Mouse (Mus musculus) heart, embryonic 14.5 days (tissue): ENCODE results near the gene Gap43. TPM values are rescaled to one million over a fixed set of nuclear protein-coding genes. Genes with fewer than 3 reads are reported as not detected.
A peak's percentile ranks its signal among the peaks of the same experiment; 100 is the strongest.

Experiments
- ATAC-seq: fragments of 200-750 bp; cut with Nextera tagmentation; 2 replicates; pipeline ENCODE4 v1.8.0; 2017; ENCODE audit warnings: low read depth, moderate TSS enrichment; ENCODE audit not compliant: insufficient number of reproducible peaks, insufficient read depth, low FRiP score
- H3K27ac ChIP-seq, 2 experiments: fragments of 200-500 bp in 1 of 2; fragments of 300-500 bp in 1 of 2; sonication (generic) in 1 of 2; replicated peaks in 1 of 2; 2 replicates each; pipeline ENCODE4 v1.5.1; 2012 to 2014; ENCODE audit warnings: low read depth in 2 of 2, low read length in 2 of 2, control low read depth in 1 of 2, mild to moderate bottlenecking in 1 of 2, mixed read lengths in 1 of 2; ENCODE audit not compliant: control insufficient read depth in 1 of 2, insufficient read depth in 1 of 2
- H3K27me3 ChIP-seq: fragments of 300-500 bp; sonication (generic); 2 replicates; pipeline ENCODE4 v1.6.1; 2014; ENCODE audit warnings: mild to moderate bottlenecking, low read length, control low read depth; ENCODE audit not compliant: control insufficient read depth, insufficient read depth
- H3K36me3 ChIP-seq: fragments of 300-500 bp; sonication (generic); 2 replicates; pipeline ENCODE4 v1.6.1; 2014; ENCODE audit warnings: mild to moderate bottlenecking, control low read depth, low read length, mixed read lengths; ENCODE audit not compliant: control insufficient read depth, insufficient read depth
- H3K4me1 ChIP-seq, 2 experiments: fragments of 200-500 bp in 1 of 2; fragments of 300-500 bp in 1 of 2; sonication (generic) in 1 of 2; 2 replicates each; pipeline ENCODE4 v1.6.1; 2012 to 2014; ENCODE audit warnings: low read length in 2 of 2, control low read depth in 1 of 2, mixed read lengths in 1 of 2; ENCODE audit not compliant: control insufficient read depth in 2 of 2, insufficient read depth in 2 of 2
- H3K4me2 ChIP-seq: fragments of 300-500 bp; sonication (generic); 2 replicates; pipeline ENCODE4 v1.6.1; 2014; ENCODE audit warnings: mild to moderate bottlenecking, low read length
- H3K4me3 ChIP-seq, 2 experiments: fragments of 200-500 bp in 1 of 2; fragments of 300-500 bp in 1 of 2; sonication (generic) in 1 of 2; 2 replicates each; pipeline ENCODE4 v1.5.1; 2012 to 2014; ENCODE audit warnings: low read length in 2 of 2, mild to moderate bottlenecking in 2 of 2, control low read depth in 1 of 2, low read depth in 1 of 2, moderate library complexity in 1 of 2; ENCODE audit not compliant: control insufficient read depth in 1 of 2, insufficient read depth in 1 of 2
- H3K9ac ChIP-seq: fragments of 300-500 bp; sonication (generic); 2 replicates; pipeline ENCODE4 v1.6.1; 2014; ENCODE audit warnings: mild to moderate bottlenecking, low read length
- H3K9me3 ChIP-seq: fragments of 300-500 bp; sonication (generic); 2 replicates; pipeline ENCODE4 v1.6.1; 2016; ENCODE audit warnings: low read length, control low read depth; ENCODE audit not compliant: control insufficient read depth
- WGBS: fragments of 180-500 bp; shearing (Covaris S2); extraction: QIAGEN DNeasy Blood & Tissue Kit; methylation state at CpG from one replicate; pipeline ENCODE4 v1.1.7; 2014; 5-methylcytosine and 5-hydroxymethylcytosine counted together
- polyA plus RNA-seq: library from polyadenylated mRNA; unstranded; fragments of >200 nt; fragmentation: Nextera tagmentation; extraction: Ambion mirVana; gene quantifications from 2 replicates; pipeline ENCODE4 v1.2.1, GENCODE M21; 2014

The Gap43 gene
- polyA plus RNA-seq, 1 experiment from 2014 or later, result 27.8 TPM

DNA sequence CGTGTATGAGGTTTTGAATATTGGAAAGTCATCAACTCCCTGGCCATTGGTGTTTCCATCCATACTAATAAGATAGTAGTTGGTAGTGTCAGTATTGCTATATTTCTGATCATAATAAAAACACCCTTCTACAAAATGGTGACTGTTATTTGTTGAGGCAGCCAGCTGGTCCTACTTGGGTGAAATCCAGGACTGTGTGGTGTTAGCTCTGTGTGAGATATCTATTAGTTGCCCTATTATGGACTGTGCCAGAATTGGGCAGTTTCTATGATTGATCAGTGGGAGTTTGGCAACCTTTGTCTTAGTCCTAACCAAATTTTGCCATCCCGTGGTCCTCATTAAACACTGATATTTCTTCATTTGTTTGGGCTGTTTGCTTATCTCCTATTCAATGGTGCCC, 14.3 kb downstream of the Gap43 start:
- 74% methylated on average over 2 of the region's 2 CpGs for WGBS
- Histone ChIP-seq H3K9me3 (no peaks in the 10 kb centered on the region), H3K4me2 (no peak overlapping the region), H3K27ac (no peak overlapping the region), H3K4me3 (no peak overlapping the region), H3K36me3 (no peaks in the 10 kb centered on the region), H3K4me1 (no peaks in the 10 kb centered on the region), H3K9ac (no peak overlapping the region), H3K27me3 (no peaks in the 10 kb centered on the region)
- no peak for ATAC-seq

DNA sequence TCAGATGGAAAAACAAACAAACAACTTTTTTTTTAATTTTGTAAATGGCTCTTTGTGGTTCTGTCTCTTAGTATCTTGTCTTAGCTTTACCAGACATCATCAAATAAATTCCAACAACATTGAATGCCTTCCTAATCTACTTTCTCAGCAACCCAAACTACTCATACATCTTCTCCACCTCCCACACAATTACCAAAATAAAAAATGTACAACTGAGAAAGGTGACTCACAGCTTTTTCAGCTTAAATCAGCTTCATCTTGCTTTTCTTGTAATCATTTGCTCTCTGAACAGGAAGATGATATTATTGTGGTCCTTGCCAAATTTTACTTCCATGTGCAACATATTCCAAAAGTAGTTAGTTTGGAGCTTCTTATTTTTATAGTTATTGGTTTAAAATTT, 14.9 kb downstream of the Gap43 start:
- Histone ChIP-seq H3K27ac (no peak overlapping the region), H3K9ac (no peak overlapping the region), H3K36me3 (no peaks in the 10 kb centered on the region), H3K4me2 (no peak overlapping the region), H3K4me3 (no peak overlapping the region), H3K9me3 (no peaks in the 10 kb centered on the region), H3K27me3 (no peaks in the 10 kb centered on the region), H3K4me1 (no peaks in the 10 kb centered on the region)
- ATAC-seq, result no peak

- no peaks in the 10 kb centered on the region for H3K9me3 ChIP-seq
- H3K9ac ChIP-seq, result no peak overlapping the region
- peak; percentile 78 for ATAC-seq
- H3K27me3 ChIP-seq, result no peaks in the 10 kb centered on the region
- peak overlapping the region; percentile 56 to 59; a peak in 3 of 4 replicates for H3K27ac ChIP-seq
- H3K4me2 ChIP-seq, result no peak overlapping the region
- H3K4me3 ChIP-seq, result no peak overlapping the region
- H3K4me1 ChIP-seq, result no peaks in the 10 kb centered on the region
- no peaks in the 10 kb centered on the region for H3K36me3 ChIP-seq
These were observed 20.6 kb downstream of the Gap43 start for GRCm38 (mm10) chr16:42319831-42320230.

GRCm38 (mm10) chr16:42319365-42319764, 21.1 kb downstream of the Gap43 start:
- ATAC-seq, result no peak
- H3K9ac ChIP-seq, result no peak overlapping the region
- no peak overlapping the region for H3K4me2 ChIP-seq
- no peaks in the 10 kb centered on the region for H3K27me3 ChIP-seq
- H3K36me3 ChIP-seq, result no peaks in the 10 kb centered on the region
- no peaks in the 10 kb centered on the region for H3K9me3 ChIP-seq
- 71% methylated on average over 5 of the region's 5 CpGs for WGBS
- H3K27ac ChIP-seq, result peak overlapping the region; percentile 56 to 59; a peak in 3 of 4 replicates
- no peaks in the 10 kb centered on the region for H3K4me1 ChIP-seq
- H3K4me3 ChIP-seq, result no peak overlapping the region

GRCm38 (mm10) chr16:42312125-42312524, 28.3 kb downstream of the Gap43 start:
- WGBS, result 96% methylated on average over 1 of the region's 1 CpGs
- Histone ChIP-seq H3K36me3 (no peaks in the 10 kb centered on the region), H3K9me3 (no peaks in the 10 kb centered on the region), H3K4me2 (no peak overlapping the region), H3K27me3 (no peaks in the 10 kb centered on the region), H3K4me3 (no peak overlapping the region), H3K9ac (no peak overlapping the region), H3K27ac (no peak overlapping the region), H3K4me1 (peaks cover 0 to 14% of the 10 kb centered on the region in 2 experiments; a peak in 2 of 4 replicates)
- ATAC-seq, result no peak

- H3K9me3 ChIP-seq, result no peaks in the 10 kb centered on the region
- no peak overlapping the region for H3K4me2 ChIP-seq
- peaks cover 0 to 17% of the 10 kb centered on the region in 2 experiments for H3K4me1 ChIP-seq
- no peak overlapping the region for H3K9ac ChIP-seq
- no peak for ATAC-seq
- H3K36me3 ChIP-seq, result no peaks in the 10 kb centered on the region
- H3K27me3 ChIP-seq, result no peaks in the 10 kb centered on the region
- H3K27ac ChIP-seq, result no peak overlapping the region
- H3K4me3 ChIP-seq, result no peak overlapping the region
- 36% methylated on average over 1 of the region's 1 CpGs for WGBS
These were observed 31.7 kb downstream of the Gap43 start for GRCm38 (mm10) chr16:42308761-42309160.

- 3% methylated on average over 14 of the region's 14 CpGs for WGBS
- Histone ChIP-seq H3K4me3 (peak overlapping the region; percentile 40 to 47), H3K27ac (peak overlapping the region; percentile 60 to 78), H3K9ac (peak overlapping the region; percentile 64), H3K9me3 (no peaks in the 10 kb centered on the region), H3K27me3 (no peaks in the 10 kb centered on the region), H3K4me2 (peak overlapping the region; percentile 66), H3K4me1 (peaks cover 0 to 17% of the 10 kb centered on the region in 2 experiments), H3K36me3 (no peaks in the 10 kb centered on the region)
- ATAC-seq, result peak; percentile 82
These were observed 34.3 kb downstream of the Gap43 start for GRCm38 (mm10) chr16:42305934-42306701.

DNA sequence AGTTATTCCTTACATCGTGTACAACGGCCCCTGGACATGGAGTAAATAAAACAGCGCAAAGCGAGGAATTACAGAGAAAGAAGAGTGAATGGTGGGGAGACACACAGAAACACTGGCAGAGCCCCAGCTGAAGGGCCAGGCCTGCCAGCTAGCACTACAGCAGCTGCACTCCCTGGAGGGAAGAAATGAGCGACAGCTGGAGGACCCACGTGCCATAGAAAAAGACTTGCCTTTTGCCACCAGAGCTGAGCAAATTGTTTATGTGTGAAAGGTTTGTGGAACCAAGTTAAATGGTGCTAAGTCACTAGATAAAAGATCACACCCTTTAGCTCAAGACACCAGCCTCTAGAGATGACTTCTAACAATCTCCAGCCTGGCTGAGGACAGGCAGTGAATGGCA, 37.0 kb downstream of the Gap43 start:
- Histone ChIP-seq H3K9ac (no peak overlapping the region), H3K27me3 (no peaks in the 10 kb centered on the region), H3K9me3 (no peaks in the 10 kb centered on the region), H3K4me2 (no peak overlapping the region), H3K4me1 (peaks cover 2 to 4% of the 10 kb centered on the region in 2 experiments), H3K36me3 (no peaks in the 10 kb centered on the region), H3K4me3 (no peak overlapping the region), H3K27ac (no peak overlapping the region)
- 72% methylated on average over 6 of the region's 6 CpGs for WGBS
- ATAC-seq, result no peak
